Mouse (Mus musculus) brain, adult 2 months (tissue): ENCODE results near the gene Mcm5.

Experiments
- DNase-seq: peaks from one replicate; pipeline ENCODE4 v3.0.0; 2011; ENCODE audit warnings: low read depth, low spot score

Mcm5 gene

DNA sequence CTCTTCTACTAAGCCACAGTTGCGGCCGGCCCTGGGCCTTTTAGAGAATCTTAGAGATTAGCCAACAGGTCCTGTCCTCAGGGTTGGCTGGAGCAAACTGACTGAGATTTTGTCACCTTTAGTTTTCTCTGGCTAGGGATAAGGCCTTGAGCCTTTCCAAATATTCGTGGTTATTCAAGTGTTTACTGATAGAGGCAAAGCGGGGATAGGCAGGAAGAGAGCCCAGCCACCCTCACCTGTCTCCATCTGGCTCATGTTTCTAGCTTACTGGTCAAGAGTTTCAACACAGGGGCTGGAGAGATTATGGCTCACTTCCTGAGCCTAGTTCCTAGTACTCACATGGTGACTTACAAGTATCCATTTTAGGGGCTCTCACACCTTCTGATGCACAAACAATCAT is 6.4 kb upstream of the Mcm5 start:
- DNase-seq, result no peak

DNA sequence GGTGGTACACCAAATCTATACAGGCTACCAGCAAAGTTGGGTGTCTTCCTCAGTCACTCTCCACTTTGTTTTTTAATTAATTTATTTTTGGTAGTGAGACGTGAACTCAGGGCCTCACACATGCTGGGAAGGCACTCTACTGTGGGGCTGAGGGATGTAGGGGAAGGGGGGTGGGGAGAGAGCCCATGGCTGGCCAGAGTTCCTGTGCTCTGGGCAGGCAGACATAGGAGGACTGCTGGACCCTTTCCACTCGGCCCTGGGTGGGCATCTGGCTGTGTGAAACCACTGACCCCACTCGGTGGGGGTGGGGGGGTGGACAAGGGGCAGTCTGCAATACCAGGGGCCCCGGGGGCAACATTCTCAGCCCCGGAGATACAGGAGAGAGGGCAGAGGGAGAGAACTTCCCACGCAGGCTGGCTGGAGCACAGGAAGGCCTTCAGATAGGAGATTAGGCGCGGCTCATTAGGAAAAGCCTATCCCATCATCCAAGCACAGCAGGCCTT is 5.9 kb upstream of the Mcm5 start:
- DNase-seq, result no peak

DNA sequence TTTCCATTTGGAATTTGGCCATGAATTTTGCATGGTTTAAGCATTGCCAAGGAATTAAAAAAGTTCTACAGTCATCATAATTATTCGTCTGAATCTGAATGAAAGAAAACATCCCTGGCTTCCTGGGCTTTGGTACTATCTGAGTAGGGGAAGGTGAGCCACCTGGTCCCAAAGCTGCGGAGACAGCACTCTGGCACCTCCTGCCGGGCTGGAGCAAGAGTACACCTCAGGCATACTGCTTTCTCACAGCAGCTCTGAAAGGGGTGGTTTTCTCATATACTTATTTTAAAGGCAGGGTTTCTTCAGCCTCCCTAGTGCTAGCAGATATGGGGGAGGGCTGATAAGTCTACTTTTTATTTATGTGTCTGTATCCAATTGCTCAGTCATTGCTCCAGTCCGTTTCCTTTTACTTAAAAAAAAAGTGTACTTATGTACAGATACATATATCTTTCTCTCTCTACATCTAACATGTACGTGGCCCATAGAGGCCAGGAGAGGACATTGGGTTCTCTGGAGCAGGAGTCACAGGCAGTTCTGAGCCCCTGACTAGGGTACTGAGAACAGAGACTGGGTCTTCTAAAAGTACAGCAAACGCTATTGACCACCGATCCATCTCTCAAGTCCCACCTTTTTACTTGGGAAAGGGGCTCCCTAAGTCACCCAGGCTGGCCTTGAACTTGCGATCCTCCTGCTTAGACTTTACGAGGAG is 688 bp upstream of the Mcm5 start:
- peak; percentile 90 for DNase-seq

DNA sequence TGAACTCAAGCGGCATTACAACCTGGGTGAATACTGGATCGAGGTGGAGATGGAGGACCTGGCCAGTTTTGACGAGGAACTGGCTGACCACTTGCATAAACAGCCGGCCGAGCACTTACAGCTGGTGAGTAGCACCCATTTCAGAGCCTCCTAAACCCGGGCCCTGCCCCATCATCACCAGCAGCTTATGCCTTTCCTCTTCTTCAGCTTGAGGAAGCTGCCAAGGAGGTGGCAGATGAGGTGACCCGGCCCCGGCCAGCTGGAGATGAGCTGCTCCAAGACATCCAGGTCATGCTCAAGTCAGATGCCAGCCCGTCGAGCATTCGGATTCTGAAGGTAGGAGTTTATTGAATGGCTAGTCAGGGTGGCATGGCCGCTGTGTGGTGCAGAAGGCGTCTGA is 724 bp downstream of the Mcm5 start:
- no peak for DNase-seq

DNA sequence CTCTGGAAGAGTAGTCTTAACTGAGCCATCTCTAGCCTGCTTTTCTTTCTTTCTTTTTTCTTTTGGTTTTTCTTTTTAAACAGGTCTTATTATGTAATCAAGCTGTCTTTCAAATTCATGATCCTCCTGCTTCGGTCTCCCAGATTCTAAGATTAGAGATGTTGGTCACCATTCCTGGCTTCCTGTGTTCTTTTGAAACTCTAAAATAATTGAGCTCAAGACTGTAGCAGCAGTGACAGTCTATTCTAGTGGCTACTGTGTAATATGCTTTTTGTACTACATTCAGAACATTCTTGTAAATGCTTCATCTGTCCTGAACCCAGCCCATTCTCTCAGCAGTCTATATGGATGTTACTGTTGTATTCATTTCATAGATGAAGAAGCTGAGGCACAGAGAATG is 9.1 kb downstream of the Mcm5 start:
- peak; percentile 16 for DNase-seq

DNA sequence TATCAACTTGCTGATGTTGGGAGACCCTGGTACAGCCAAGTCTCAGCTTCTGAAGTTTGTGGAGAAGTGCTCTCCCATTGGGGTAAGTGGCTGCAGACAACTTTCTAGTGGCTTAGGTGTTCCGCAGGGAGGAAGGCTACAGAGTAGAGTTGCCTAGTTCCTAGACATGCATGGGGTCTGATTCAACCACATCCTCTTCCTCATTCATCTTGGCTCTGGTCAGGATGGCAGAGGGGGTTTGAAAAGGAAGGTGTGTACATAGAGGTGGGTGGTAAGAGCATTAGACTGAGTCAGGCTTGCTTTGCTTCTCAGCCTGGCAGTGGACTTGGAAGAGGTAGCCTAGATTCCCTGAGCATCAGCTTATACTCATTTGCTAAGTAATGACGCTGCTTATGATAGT is 9.9 kb downstream of the Mcm5 start:
- DNase-seq, result no peak

DNA sequence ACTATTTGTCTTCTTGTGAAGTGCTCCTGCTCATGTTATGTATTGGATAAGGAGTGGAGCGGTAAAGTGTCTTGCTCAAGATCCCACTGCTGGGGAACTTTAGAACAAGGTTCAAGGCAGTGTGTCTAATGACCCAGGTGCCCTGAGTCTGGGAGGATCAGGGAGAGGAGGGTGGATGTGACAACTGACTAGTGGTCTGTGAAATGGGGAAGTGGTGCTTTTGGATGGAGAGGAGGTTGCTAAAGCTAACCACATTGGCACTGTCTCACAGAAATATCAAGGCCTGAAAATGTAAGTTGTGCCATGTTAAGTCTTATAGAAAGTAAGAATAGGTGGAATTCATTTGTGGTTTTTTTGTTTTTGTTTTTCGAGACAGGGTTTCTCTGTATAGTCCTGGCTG is 10.4 kb downstream of the Mcm5 start:
- no peak for DNase-seq

DNA sequence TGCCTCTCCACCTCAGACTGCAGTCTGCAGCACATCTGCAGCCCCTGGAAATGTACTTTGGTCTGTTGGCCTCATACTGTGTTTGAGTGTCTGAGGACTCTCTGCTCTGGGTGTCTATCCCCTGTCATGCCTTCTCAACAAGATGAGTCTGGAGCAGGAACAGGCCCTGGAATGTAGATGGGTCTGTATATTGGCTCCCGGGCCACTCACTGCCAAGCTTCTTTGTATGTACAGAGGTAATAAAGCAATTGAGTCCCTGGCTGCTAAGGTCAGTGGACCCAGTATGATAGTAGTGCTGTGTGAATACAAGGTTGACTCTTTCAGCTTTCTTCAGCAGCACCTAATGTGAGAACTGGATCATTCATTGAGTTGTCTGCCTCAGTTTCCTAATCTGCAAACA is 18.0 kb downstream of the Mcm5 start:
- no peak for DNase-seq

DNA sequence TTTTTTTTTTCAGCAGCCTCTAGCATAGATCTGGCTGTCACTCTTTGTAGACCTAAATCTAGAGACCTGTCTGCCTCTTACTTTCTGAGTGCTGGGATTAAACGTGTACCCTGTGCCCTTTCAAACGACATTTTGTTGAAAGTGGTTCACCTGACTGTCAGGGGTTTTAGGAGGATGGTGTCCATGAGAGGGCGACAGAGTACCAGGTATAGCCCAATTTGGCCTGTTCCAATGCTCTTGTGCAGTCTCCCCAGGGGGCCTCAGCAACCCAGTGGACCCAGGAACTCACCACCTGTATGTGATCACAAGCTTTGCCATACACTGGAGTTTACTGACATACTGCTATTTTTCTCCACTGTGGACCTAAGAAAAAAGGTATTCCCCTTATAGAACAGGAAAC is 23.1 kb downstream of the Mcm5 start:
- DNase-seq, result peak; percentile 84

DNA sequence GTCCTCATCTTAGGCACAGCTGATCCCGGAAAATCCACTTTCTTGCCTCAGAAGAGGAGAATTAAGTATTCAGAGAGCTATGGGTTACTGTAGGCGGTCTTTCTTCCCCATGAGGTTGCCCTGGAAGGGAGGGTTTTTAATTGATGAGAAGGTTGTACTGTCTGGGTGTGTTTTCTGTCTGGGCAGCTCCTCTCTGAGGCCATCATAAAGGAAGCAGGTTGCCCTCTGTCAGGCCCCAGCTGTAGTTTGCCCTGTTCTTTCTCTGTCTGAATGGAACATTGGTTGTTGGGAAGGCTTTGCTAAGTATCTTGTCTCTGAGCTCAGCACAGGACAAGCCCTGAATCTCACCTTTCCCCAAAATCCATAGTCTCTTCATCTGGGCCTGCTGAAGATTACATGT is 24.0 kb downstream of the Mcm5 start:
- DNase-seq, result no peak

DNA sequence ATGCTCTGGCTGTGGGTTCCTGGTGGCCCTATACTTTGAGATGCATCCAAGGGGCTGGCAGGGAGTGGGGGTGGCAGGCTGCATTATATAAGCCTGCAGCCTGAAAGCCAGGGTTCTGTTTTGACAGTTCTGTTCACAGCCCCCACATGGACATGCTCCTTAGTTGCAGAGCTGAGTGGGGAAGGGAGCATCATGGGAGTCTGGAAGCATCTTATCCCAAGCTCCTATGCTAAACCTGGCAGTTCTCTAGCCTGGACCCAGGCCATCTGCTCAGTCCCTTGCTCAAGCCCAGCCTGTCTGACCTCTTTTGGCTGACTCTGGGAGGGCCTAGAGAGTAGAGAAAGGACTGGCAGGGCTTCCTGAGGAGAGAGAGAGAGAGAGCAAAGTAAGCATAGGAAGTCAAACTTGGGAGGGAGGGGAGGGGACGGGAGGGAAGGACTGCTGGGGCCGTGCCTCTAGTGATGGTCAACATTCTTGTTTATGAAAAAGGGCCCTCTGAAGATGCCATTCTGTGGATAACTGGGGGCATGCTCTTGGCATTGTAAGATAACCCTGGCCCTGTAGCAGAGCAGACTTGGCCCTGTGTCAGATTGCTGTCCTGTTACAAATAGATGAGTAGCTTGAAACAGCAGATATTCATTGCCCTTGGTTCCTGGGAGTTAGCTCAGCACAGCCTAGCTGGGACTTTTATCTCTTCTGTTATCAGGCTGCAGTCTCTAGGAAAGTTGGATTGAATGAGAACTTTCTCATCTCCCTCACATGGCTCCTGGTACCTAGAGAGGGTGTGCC is 25.4 kb downstream of the Mcm5 start:
- DNase-seq, result peak; percentile 92

DNA sequence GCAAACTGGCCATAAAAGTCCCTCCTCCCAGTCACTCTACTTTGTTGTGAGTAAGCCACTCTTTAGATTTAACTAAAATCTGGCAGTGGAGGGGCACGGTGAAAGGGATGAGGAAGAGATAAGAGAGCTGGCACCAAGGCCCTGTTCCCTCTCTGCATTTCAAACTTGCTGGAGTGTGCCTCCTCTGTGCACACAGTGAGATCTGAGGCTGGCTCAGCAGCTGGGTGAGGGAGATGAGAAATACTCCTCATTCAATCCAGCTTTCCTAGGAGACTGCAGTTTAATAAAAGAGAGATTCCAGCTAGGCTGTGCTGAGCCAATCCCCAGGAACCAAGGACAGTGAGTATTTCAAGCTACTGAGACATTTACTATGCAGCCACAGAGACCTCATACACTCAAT is 26.4 kb downstream of the Mcm5 start:
- DNase-seq, result peak; percentile 64

DNA sequence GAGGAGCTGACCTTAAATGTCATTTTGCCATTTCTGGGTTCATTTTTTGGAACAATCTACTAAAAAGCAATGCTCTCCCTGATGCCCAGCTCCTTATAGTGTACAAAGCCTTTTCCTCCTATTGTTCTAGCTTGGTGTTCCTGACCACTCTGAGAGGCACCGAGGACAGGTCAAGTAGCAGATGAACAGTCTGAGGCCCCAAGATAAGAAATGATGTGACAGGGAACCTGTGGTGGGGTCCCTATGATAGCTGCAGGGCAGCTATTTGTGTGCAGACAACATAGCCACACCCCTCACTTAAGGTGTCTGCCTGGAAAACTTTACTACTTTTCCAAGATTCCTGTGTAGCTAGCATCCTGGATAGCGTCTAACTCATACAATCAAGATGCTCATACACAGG is 26.9 kb downstream of the Mcm5 start:
- DNase-seq, result no peak

DNA sequence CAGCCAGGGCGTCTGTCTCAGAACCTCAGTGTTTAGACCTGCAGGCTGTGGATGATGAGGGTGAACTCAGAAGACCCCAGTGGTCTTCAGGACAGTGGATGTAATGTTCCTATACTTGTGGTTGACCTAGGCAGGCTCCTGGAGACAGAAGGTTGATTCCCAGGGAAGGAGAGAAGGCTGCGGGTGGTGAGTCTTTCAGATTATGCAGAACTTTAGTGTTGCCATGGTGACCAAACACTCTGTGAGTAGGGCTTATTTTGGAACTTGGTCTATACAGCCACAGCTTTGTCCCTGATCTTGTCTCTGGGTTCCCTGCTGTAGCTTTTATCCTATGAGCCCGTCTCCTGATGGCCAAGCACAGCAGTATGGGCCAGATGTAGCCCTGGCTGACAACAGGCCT is 28.2 kb downstream of the Mcm5 start:
- DNase-seq, result peak; percentile 81

DNA sequence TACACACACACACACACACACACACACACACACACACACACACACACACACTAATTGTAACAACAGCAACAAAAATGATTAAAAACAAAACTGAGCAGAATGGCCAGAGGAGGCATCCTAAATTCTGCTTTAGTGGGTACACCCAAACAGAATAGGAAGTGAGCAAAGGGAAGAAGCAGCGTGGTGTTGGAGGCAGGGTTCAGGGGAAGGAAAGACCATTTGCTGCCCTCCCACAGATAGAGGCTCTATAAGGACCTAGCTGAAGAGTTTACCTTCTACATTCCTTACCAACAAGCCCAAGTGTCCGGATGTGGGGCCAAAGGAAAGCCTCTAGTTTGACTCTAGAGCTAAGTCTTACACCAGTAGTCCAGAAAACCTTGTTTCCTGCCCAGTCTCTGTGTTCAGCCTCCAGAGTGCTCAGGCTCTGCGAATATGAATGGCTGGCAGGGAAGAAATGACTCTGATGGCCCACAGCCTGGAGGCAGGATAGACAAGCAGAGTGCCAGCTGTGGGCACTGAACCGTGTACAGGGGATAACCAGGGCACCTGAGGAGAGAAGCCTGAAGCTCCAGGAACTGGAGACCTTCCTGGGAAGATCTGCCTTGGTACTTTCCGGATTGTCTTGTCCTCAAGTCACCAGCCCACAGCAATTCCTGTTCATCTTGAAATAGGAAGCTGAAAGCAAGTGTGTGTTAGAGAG is 41.7 kb downstream of the Mcm5 start:
- no peak for DNase-seq

DNA sequence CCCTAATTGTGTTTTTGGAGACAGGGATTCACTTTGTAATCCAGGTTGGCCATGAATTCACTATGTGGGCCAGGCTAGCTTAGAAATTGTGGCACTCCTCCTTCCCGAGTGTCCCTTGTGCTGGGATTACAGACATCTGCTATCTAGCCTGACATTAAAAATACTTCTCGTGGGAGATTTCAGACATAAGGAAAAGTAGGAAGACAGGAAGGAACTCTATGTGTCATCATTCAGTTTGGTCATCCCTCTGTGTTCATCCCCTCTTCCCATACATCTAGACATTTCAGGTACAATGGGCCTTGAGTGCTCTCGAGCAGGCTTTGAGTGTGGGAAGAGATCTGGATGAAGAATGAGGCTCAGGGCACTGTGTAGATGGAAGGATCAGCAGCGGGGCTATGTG is 42.4 kb downstream of the Mcm5 start:
- peak; percentile 42 for DNase-seq

DNA sequence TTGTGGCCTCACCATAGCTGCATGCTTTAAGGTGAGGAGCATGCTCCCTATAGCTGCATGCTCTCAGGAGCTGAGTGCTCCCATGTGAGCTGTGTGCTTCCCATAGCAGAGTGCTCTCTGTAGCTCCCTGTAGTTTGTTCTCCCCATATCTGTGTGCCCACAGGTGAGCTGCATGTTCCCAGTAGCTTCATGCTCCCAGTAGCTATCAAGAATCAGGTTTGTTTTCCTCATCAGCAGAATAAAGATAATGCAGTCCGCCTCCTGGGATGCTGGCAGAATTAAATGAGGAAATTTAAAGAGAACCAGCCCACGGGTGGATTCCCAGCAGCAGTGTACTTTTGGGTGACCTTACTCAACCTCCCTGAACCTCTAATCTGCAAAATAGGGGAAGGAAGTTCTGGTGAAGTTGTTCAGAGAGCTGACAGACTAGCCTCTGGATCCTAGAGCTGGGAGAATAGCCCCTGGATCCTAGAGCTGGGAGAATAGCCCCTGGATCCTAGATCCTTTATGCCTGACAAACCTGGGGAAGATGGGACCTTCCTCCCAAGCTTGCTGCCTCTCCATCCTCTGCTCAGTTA is 43.2 kb downstream of the Mcm5 start:
- DNase-seq, result peak; percentile 59

DNA sequence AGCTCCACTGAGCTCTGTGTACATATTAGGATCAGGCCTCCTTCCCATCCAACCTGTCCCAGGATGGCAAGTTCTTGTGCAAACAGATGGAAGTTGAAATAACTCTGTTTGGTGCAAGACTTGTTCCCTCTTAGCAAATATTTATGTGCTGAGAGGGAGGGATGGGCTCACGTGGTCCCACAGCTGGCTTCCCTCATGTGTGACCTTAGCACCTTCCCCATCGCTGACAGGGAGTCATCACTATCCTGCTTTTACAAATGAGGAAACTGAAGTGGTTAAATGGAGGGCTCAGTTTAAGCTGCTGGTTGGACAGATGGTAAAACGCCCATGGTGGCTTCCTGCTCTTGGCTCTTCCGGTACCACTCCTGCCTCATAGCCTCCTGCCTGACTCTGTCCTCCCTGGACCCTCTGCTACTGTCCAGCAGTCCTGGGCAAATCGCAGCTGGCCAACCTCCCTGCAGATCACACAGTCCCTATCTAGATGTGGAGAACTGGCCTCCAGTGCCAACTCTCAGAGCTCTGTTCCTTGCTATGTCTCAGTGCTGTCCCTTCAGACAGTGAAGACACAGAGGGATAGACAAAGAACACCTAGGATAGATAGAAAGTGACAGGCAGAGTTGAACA is 45.6 kb downstream of the Mcm5 start:
- DNase-seq, result no peak

DNA sequence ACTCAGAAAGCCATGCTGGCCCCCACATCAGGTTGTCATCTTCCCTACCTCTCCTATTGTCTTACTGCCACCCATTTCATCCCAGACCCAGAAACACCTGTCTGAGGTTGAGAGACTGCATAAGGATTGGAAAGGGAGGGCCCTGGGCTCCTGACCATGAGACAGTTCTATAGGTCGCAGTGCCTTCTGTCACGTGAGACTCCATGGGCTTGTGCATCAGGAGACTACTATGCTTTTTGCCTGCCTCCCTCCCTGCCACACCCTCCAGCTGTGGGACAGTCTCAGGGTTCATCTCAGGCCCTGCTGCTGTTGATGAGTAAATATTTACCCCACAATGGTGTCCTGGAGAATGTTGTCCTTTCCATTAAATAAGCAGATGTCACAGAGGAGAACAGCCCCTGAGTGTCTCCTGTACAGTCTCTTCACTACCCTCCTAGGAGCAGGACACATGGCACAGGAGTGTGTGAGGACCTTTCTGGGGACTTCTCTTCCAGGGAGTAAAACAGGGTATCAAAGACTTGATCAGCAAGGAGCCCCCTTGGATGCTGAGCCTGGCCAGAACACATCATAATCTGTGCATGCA is 46.5 kb downstream of the Mcm5 start:
- DNase-seq, result no peak

DNA sequence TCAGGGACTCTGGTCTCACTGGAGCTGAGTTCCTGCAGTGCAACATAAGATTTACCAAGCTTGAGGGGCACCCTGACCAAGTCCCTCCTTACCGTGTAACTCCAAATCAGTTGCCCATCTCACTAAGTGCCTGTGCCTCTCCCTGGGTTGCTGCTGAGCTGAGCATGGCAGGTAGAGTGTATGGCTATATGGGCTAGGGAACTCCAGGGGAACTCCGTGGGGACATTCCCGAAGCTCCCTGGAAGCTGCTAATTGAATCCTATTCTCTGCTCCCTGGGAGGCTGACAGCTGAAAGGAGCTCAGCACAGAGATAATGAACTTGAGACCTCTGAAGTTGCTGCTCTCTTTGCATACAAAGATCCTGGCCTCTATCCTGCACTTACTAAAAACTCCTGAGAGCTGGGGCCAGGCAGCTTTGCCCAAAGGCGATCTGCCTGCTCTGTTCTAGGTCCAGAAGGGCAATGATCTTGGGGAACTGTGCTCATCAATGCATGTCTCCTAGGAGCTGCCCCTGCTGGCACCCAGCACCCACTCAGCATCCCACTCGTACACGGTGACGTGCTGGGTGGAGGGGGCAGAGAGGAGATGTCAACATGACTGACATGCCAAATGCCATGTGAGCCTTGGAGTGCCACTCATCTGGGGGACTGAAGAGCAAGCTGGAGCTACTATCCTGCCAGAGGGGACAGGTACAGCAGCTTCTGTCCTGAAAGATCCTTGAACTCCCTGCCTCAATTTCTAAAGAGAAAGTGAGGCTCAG is 48.3 kb downstream of the Mcm5 start:
- DNase-seq, result peak; percentile 53

DNA sequence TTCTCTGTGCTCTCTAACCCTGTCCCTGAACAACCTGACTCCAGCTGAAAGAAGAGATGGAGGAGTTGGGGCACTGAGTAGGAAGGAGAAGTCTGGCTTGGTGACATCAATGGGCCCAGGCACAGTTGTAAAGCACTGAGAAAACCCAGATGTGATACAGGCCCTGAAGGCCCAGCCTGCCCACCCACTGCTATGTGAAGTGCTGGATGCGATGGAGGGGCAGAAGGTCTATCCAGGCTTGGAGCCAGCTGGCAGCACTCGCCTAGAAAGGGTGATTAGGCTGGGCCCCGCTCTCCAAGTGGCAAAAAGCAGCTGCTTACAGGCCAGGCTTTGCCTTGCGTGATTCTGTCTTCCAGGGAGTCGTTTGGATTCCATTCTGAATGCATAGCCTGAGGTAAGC is 60.0 kb downstream of the Mcm5 start:
- no peak for DNase-seq
